Mouse (Mus musculus) lung, postnatal 0 days (tissue): ENCODE data around the gene Mphosph9. TPM values are rescaled to one million over a fixed set of nuclear protein-coding genes. Genes with fewer than 3 reads are reported as not detected.

ENCODE experiments used
- ATAC-seq: fragments of 200-750 bp; cut with Nextera tagmentation; 2 replicates; pipeline ENCODE4 v1.8.0; 2017; ENCODE audit warnings: moderate library complexity
- DNase-seq: peaks from one replicate; pipeline ENCODE4 v3.0.0-alpha.2; 2016; ENCODE audit warnings: low spot score
- H3K27ac ChIP-seq: fragments of 300-500 bp; sonication (generic); 2 replicates; pipeline ENCODE4 v1.5.1; 2014; ENCODE audit warnings: antibody characterized with exemption, mild to moderate bottlenecking, low read length, mixed read lengths
- H3K27me3 ChIP-seq: fragments of 300-500 bp; sonication (generic); replicated peaks from 2 replicates; pipeline ENCODE4 v1.6.1; 2014; ENCODE audit warnings: low read length, mixed read lengths; ENCODE audit not compliant: insufficient read depth
- H3K36me3 ChIP-seq: fragments of 300-500 bp; sonication (generic); 2 replicates; pipeline ENCODE4 v1.6.1; 2014; ENCODE audit warnings: low read length, mixed read lengths; ENCODE audit not compliant: insufficient read depth
- H3K4me1 ChIP-seq: fragments of 300-500 bp; sonication (generic); 2 replicates; pipeline ENCODE4 v1.6.1; 2014; ENCODE audit warnings: antibody characterized with exemption, low read depth, low read length, mixed read lengths; ENCODE audit not compliant: insufficient read depth
- H3K4me2 ChIP-seq: fragments of 300-500 bp; sonication (generic); replicated peaks from 2 replicates; pipeline ENCODE4 v1.6.1; 2014; ENCODE audit warnings: low read depth, mild to moderate bottlenecking, low read length, moderate library complexity, mixed read lengths
- H3K4me3 ChIP-seq: fragments of 300-500 bp; sonication (generic); 2 replicates; pipeline ENCODE4 v1.5.1; 2014; ENCODE audit warnings: low read depth, low read length
- H3K9ac ChIP-seq: fragments of 300-500 bp; sonication (generic); replicated peaks from 2 replicates; pipeline ENCODE4 v1.6.1; 2014; ENCODE audit warnings: low read depth, mild to moderate bottlenecking
- H3K9me3 ChIP-seq: fragments of 300-500 bp; sonication (generic); 2 replicates; pipeline ENCODE4 v1.6.1; 2016; ENCODE audit warnings: low read length, mixed read lengths
- CTCF ChIP-seq: IDR thresholded peaks from 2 replicates; pipeline ENCODE4 v1.5.1; 2016; ENCODE audit warnings: antibody characterized with exemption, mild to moderate bottlenecking
- EP300 ChIP-seq: IDR thresholded peaks from 2 replicates; pipeline ENCODE4 v1.6.1; 2016; ENCODE audit warnings: antibody characterized with exemption, mild to moderate bottlenecking, control low read depth
- WGBS: fragments of 180-500 bp; shearing (Covaris S2); extraction: QIAGEN DNeasy Blood & Tissue Kit; methylation state at CpG from one replicate; pipeline ENCODE4 v1.1.7; 2014; 5-methylcytosine and 5-hydroxymethylcytosine counted together
- polyA plus RNA-seq: library from polyadenylated mRNA; unstranded; fragments of >200 nt; fragmentation: Nextera tagmentation; extraction: Ambion mirVana; gene quantifications from 2 replicates; pipeline ENCODE4 v1.2.1, GENCODE M21; 2015

Gene Mphosph9
- polyA plus RNA-seq, 1 experiment from 2014 or later = 3.4 TPM

GRCm38 (mm10) chr5:124267652-124268051 lies 60.1 kb downstream of the Mphosph9 start:
- Histone ChIP-seq H3K4me2 (no peak overlapping the region), H3K4me1 (peaks cover 7% of the 10 kb centered on the region; the same call in 1 of the 2 replicates), H3K27ac (no peak overlapping the region), H3K9ac (no peak overlapping the region), H3K9me3 (no peaks in the 10 kb centered on the region), H3K27me3 (no peaks in the 10 kb centered on the region), H3K36me3 (no peaks in the 10 kb centered on the region), H3K4me3 (no peak overlapping the region)
- DNase-seq (no peak), ATAC-seq (no peak)
- no peak for TF ChIP-seq EP300
- WGBS = 43% methylated on average over 6 of the region's 6 CpGs

- 48% methylated on average over 6 of the region's 6 CpGs for WGBS
- Histone ChIP-seq H3K9ac (no peak overlapping the region), H3K27ac (no peak overlapping the region), H3K4me3 (no peak overlapping the region), H3K4me1 (peaks cover 7% of the 10 kb centered on the region; the same call in 1 of the 2 replicates), H3K36me3 (no peaks in the 10 kb centered on the region), H3K9me3 (no peaks in the 10 kb centered on the region), H3K27me3 (no peaks in the 10 kb centered on the region), H3K4me2 (no peak overlapping the region)
- ATAC-seq = peak; percentile 80
- peak; percentile 52 for DNase-seq
- TF ChIP-seq EP300 = peak; percentile 89
- no peak for TF ChIP-seq CTCF
Measured at GRCm38 (mm10) chr5:124266821-124267220, 61.0 kb downstream of the Mphosph9 start.

GRCm38 (mm10) chr5:124263246-124263645 lies 64.5 kb downstream of the Mphosph9 start:
- DNase-seq = peak; percentile 26
- H3K4me2 ChIP-seq = no peak overlapping the region
- H3K36me3 ChIP-seq = no peaks in the 10 kb centered on the region
- ATAC-seq = no peak
- no peaks in the 10 kb centered on the region for H3K9me3 ChIP-seq
- peaks cover 7% of the 10 kb centered on the region; the same call in 1 of the 2 replicates for H3K4me1 ChIP-seq
- no peaks in the 10 kb centered on the region for H3K27me3 ChIP-seq
- H3K27ac ChIP-seq = peak overlapping the region; percentile 49; the same call in 1 of the 2 replicates
- no peak overlapping the region for H3K4me3 ChIP-seq
- 44% methylated on average over 4 of the region's 4 CpGs for WGBS
- TF ChIP-seq EP300 (no peak), CTCF (no peak)
- no peak overlapping the region for H3K9ac ChIP-seq

- Histone ChIP-seq H3K4me1 (peaks cover 7% of the 10 kb centered on the region; the same call in 1 of the 2 replicates), H3K4me3 (no peak overlapping the region), H3K9ac (no peak overlapping the region), H3K27me3 (no peaks in the 10 kb centered on the region), H3K36me3 (no peaks in the 10 kb centered on the region), H3K27ac (peak overlapping the region; percentile 51; the same call in 1 of the 2 replicates), H3K4me2 (no peak overlapping the region), H3K9me3 (no peaks in the 10 kb centered on the region)
- WGBS = 59% methylated on average over 4 of the region's 4 CpGs
- peak; percentile 65 for ATAC-seq
- DNase-seq = peak; percentile 68
- TF ChIP-seq EP300 (no peak), CTCF (no peak)
Measured at GRCm38 (mm10) chr5:124262090-124262489, 65.7 kb downstream of the Mphosph9 start.

- peaks cover 7% of the 10 kb centered on the region; the same call in 1 of the 2 replicates for H3K4me1 ChIP-seq
- peak; percentile 60; the same call in 1 of the 2 replicates for ATAC-seq
- peak; percentile 57 for DNase-seq
- H3K4me3 ChIP-seq = no peak overlapping the region
- no peaks in the 10 kb centered on the region for H3K36me3 ChIP-seq
- WGBS = 30% methylated on average over 2 of the region's 2 CpGs
- H3K27me3 ChIP-seq = no peaks in the 10 kb centered on the region
- TF ChIP-seq CTCF (peak; percentile 60), EP300 (peak; percentile 46; the same call in 1 of the 2 replicates)
- no peak overlapping the region for H3K9ac ChIP-seq
- no peaks in the 10 kb centered on the region for H3K9me3 ChIP-seq
- no peak overlapping the region for H3K27ac ChIP-seq
- H3K4me2 ChIP-seq = no peak overlapping the region
Measured at GRCm38 (mm10) chr5:124259133-124259532, 68.6 kb downstream of the Mphosph9 start.

- Histone ChIP-seq H3K4me1 (peaks cover 4% of the 10 kb centered on the region; the same call in 1 of the 2 replicates), H3K9ac (no peak overlapping the region), H3K9me3 (no peaks in the 10 kb centered on the region), H3K27me3 (no peaks in the 10 kb centered on the region), H3K27ac (no peak overlapping the region), H3K36me3 (no peaks in the 10 kb centered on the region), H3K4me3 (no peak overlapping the region), H3K4me2 (no peak overlapping the region)
- no peak for TF ChIP-seq CTCF
- TF ChIP-seq EP300 = no peak
- WGBS = 100% methylated on average over 1 of the region's 1 CpGs
- DNase-seq (no peak), ATAC-seq (no peak)
Measured at GRCm38 (mm10) chr5:124258026-124258425, 69.7 kb downstream of the Mphosph9 start.

GRCm38 (mm10) chr5:124255141-124255540 lies 72.6 kb downstream of the Mphosph9 start:
- Histone ChIP-seq H3K4me1 (no peaks in the 10 kb centered on the region), H3K27ac (no peak overlapping the region), H3K4me2 (no peak overlapping the region), H3K36me3 (no peaks in the 10 kb centered on the region), H3K9me3 (no peaks in the 10 kb centered on the region), H3K4me3 (no peak overlapping the region), H3K9ac (no peak overlapping the region), H3K27me3 (no peaks in the 10 kb centered on the region)
- TF ChIP-seq CTCF = no peak
- no peak for TF ChIP-seq EP300
- no peak for ATAC-seq
- DNase-seq = no peak
- 92% methylated on average over 7 of the region's 7 CpGs for WGBS
